Mouse (Mus musculus) 416B (cell line): ENCODE measurements around the gene Car15.

Experiments
- DNase-seq: peaks from one replicate; pipeline ENCODE4 v3.0.0; 2011; ENCODE audit warnings: low read depth

Car15 gene

GRCm38 (mm10) chr16:17838051-17838450 lies at the start of gene Car15:
Gene Car15 (minus strand): TSS chr16:17838364.
- DNase-seq = no peak

DNA sequence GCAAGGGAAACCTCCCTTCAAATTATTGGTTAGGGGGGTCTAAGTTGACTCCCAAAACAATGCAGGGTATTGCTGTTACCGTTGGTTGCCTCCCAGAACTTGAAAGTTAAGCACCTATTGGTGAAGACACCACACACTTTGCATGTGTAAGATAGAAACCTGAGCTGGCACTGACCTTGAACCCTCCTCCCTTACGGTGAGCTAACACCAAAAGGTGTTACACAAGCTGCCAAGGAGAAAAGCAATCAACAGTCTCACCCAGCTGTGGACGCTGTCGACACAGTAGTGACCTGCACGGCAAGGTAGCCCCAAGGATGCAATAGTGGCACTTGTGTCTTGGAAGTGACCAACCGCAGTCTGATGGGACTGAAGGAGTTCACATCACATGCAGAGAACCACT lies 46.0 kb upstream of the Car15 start:
- DNase-seq = peak; percentile 36

DNA sequence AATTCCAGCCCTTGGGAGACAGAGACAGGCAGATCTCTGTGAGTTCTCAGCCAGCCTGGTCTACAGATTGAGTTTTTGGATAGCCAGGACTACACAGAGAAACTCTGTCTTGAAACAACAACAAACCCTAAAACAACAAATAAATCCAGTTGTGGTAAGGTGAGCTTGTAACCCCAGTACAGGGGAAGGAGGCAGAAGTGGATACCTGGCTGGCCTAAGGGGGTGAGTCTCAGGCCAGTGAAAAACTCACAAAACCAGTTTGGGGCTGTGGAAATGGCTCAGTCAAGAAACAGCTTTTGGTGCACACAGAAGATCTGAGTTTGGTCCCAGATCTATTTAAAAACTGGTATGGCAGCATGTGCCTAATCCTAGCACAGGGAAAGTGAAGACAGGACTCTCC lies 44.0 kb upstream of the Car15 start:
- DNase-seq = no peak

DNA sequence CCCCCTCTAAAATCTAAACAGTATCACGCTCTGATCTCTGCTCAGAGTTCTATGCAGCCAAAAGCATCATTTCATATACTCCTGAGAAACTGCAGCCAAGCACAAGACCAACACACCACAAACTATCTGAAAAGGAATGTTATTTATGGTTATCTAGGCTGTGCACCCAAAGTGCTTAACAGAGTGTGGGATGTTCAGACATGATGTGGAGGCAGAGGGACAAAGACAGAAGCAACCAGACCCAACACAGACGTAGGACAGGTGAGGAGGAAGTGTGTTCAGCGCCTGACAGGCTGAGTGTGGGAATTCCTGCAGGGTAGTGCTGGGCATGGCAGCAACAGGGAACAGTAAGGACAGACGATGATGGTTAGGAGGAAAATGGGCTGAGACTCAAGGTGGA lies 41.4 kb upstream of the Car15 start:
- DNase-seq = no peak

DNA sequence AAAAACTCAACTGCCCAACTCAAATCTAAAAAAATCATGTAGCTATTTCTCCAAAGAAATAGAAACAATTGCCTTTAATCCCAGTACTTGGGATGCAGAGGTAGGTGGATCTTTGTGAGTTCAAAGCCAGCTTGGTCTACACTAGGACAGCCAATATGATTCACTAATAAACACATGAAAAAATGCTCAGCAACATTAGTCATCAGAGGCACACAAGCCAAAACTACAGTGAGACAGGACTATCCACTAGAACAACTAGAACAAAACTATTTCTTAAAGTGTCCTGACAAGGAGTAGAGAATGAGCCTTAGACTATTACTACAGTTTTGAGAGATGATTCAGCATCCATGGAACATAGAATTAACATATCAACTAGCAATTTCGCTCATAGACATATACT lies 37.9 kb upstream of the Car15 start:
- DNase-seq = peak; percentile 21

DNA sequence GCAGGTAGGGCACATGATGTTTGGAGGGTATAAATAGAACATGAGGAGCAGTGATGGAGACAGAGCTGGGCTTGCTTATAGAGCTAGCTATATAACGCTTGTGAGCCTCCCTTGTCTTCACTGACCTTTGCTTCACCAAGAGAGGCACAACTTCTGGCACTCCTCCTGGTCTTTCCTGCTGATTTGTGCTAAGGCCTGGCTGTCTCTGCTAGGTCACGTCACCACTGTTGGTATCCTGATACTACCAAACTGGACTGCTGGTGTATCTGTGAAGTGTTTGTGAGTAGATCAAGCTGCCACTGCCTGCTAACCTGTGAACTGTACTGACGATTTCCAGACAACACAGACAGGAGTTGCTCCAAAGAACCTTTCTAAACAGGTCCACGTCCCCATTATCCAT lies 37.0 kb upstream of the Car15 start:
- no peak for DNase-seq

- no peak for DNase-seq
These were observed 34.8 kb upstream of the Car15 start for GRCm38 (mm10) chr16:17872995-17873394.

DNA sequence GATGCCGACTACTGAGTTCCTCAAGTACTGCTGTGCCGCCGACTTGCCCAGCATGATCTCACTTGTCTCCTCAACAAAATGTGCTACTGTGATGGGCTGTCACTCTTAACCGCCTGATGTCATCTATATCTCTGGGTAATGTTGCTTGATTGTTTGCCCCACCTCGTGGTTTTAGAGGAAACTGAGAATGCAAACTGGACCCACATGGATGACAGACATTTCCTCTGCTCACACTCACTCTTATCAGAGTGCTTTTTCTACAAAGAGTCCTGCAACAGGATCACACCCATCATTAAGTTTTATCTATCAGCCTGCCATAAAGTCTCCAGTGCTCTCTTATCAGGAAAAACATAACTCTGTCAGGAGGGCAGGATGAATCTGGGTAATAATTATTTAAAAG lies 33.1 kb upstream of the Car15 start:
- peak; percentile 49 for DNase-seq

- no peak for DNase-seq
These were observed 27.6 kb upstream of the Car15 start for GRCm38 (mm10) chr16:17865770-17866169.

GRCm38 (mm10) chr16:17865293-17865692 lies 27.1 kb upstream of the Car15 start:
- DNase-seq = no peak

DNA sequence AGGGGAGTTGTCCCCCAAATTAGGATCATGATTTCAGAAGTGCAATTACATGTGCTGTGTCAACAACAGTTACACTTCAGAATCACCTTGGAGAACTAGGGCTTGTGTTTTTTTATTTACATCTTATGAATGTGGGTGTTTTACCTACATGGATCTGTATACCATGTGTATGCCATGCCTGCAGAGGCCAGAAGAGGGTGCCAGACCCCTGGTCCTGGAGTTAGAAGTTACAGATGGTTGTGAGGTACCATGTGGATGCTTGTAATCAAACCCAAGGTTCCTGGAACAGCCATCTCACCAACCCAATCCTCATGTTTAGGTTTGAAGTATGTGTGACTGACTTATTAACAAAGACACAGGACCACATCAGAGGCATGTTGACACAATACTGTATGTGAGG lies 20.4 kb upstream of the Car15 start:
- peak; percentile 59 for DNase-seq

GRCm38 (mm10) chr16:17857157-17857556 lies 19.0 kb upstream of the Car15 start:
- DNase-seq = no peak

DNA sequence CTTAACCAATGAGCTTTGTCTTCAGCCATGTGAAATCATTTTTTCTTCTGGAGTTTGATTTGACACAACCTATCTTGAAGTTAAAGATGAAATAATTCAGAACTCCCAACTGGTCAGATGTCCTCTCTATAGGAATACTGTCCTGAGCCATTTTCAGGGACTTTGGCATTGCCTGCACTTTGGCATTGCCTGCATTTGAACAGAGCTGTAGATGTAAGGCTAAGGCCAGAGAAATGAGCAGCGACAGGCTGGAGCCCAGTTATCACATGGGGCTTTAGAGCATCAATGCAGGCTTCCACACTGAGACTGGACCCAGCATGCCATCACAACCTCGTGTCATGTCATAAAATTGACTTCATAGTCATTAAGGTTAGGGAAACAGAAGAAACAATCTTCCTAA lies 15.1 kb upstream of the Car15 start:
- no peak for DNase-seq

- no peak for DNase-seq
These were observed 13.7 kb upstream of the Car15 start for GRCm38 (mm10) chr16:17851860-17852259.

GRCm38 (mm10) chr16:17851331-17851730 lies 13.2 kb upstream of the Car15 start:
- no peak for DNase-seq

DNA sequence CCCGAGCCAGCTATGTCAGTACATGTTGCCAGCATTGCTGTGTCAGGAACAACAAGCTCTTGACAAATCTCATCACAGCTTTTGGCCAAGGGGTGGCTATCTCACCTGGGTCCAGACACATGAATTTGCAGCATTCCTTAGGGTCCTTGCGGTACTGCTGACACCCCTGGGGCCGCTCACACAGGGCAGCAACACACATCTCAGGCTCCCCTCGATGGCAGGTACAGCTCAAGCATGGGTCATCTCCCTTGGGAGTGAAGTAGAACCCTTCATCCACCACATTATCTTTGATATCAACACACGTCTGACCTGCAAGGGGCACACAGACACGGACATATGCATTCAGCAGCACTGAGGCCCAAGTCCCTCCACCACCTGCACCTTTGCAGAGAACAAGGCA lies 11.3 kb upstream of the Car15 start:
- no peak for DNase-seq

GRCm38 (mm10) chr16:17848928-17849327 lies 10.8 kb upstream of the Car15 start:
- DNase-seq = peak; percentile 72

DNA sequence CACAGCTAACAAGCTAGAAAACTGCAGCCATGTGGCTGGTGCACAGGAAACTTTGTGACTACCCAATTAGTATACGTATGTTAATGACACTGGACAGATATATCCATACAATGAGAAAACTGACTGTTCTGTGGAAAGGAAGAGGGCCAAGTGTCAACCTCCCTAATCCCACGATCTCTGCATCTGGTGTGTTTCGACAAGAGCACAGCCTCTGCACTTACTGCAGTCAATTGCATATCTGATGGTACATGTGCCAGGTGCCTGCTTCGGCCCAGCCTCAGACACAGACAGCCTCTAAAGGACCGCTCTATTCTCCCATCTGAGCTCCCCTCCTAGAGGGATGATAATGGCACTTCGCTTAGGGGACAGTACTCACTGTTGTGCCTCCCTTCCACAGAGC lies 10.3 kb upstream of the Car15 start:
- DNase-seq = no peak

DNA sequence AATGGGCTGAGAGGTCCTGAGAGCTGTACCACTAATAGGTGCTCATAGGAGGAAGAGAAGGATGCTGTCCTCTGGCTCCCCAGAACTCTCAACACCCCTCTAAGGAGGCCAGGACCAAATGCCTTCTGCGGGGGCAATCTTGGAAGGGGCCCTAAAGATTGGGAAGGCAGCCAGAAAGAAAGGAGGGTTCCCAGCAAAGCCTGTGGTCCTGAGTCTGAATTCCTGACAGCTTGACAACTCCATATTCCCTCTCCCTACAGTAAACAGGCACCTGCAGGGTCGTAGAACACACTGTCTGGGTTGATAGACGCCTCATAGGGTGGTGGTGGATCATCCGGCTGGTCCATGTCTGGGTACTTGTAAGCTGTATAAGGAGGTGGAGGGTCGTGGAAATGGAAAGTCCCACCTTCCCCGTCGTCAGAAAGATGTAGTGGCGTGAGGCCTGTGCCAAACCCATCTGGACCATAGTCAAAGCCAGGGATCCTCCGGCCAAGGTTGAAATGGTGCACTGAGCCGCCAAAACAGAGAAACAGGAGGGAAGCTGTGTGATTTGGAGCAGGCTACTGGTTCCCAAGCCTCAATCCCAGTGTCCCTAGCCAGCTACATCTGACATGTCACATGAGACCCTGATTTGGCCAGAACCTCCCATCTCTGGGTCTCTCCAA lies 5.7 kb upstream of the Car15 start:
- DNase-seq = no peak

GRCm38 (mm10) chr16:17842437-17842836 lies 4.3 kb upstream of the Car15 start:
- no peak for DNase-seq

DNA sequence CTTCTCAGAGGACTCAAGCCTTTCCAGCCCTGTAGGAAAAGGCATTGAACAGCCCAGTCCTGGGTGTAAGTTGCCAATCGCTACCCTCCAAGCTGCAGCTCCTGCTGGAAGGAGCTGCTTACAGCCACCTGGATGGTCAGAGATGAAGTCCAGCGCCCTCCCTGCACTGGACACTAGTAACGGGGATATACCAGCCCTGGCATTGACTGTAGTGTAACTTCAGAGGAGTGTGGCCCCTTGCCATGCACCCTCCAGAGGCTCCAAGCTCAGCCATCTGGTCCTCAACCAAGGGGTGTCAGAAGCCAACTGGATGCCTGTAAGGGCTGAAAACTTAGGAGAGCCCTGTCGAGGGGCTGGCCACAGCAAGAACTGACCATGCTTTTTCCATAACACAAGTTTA lies 1.8 kb upstream of the Car15 start:
- DNase-seq = no peak

GRCm38 (mm10) chr16:17835481-17835880 lies 2.7 kb downstream of the Car15 start:
- no peak for DNase-seq

DNA sequence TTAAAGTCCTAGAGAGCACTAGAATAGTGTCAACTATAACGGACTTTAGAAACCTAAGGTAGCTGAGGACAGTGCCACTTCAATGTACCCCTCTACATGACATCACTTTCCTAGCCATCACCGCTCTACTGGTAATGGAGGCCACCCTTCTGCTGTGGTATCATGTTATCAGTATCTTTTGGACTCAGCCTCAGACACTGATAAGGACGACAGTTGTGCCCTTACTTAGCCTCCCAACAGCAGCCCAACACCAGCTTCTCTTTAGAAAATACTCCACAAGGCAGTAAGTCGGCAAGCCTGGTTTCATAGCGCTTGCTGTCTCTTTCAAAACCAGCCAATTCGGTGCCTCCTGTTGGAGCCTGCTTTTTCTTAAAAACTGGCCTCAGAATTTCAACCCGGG lies 3.6 kb downstream of the Car15 start:
- no peak for DNase-seq

DNA sequence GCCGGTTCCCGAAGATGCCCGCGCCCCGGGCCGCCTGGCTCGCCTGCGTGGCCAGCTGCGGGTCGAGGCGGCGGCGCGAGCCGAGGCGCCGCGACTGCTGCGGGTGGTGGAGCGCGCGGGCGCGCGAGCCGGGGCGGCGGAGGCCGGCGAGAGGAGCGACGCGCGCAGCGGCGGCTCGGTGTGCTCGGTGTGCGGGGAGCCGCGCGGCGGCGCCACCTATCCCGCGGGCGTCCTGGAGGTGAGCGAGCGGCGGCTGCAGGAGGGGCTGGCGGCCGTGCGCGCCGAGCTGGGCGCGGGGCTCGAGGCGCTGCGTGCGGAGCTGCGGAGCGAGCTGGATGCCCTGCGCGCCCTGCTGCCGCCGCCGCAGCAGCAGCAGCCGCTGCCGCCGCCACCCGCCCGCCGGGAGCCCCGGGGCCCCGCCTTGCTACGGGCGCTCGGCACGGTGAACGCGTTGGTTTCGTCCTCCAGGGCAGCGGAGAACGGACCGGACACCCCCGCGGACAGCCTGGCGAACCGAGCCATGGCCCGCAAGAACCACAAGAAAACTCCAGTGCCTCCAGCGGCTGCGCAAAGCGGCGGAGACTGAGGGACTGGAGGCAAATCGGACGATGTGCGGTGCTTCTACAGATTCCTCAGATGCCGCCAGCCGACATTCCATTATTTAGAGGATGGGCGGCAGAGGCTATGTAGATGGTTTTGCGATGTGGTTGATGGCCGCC lies 4.3 kb downstream of the Car15 start:
- no peak for DNase-seq
